Mouse (Mus musculus): Measurements from ENCODE around the gene Samd4b.

The Samd4b gene

DNA sequence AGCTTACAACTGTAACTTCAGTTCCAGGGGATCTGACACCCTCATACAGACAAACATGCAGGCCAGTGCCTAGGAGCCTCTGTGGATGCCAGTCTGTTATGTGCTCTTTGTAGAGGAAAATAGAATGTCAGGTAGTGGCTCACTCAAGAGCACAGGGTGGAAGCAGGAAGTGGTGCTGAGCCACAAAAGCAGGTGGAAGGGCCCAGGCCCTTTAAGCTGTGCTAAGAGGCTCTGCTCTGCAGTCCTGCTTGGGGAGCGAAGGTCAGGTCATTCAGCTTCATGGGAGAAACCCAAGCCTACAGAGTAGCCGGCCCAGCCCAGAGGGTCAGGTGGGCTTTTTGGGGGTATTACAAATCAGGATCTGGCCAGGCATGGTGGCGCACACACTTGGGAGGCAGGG, 242.7 kb downstream of the Samd4b start:
- DNase-seq (ENCODE audit: low spot score): no peak

DNA sequence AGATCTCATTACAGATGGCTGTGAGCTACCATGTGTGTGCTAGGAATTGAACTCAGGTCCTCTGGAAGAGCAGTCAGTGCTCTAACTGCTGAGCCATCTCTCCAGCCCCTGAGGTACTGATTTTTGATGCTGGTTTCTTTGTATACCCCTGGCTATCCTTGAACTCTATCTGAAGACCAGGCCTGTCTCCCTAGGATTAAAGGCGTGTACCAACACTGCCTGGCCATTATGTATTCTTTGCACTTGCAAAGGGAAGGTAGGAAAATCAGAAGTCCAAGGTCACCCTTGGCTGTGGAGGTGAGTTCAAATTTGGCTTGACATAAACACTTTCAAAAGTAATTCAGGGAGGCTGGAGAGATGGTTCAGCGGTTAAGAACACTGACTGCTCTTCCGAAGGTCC, 243.3 kb downstream of the Samd4b start:
- no peak for DNase-seq (ENCODE audit: low spot score)

DNA sequence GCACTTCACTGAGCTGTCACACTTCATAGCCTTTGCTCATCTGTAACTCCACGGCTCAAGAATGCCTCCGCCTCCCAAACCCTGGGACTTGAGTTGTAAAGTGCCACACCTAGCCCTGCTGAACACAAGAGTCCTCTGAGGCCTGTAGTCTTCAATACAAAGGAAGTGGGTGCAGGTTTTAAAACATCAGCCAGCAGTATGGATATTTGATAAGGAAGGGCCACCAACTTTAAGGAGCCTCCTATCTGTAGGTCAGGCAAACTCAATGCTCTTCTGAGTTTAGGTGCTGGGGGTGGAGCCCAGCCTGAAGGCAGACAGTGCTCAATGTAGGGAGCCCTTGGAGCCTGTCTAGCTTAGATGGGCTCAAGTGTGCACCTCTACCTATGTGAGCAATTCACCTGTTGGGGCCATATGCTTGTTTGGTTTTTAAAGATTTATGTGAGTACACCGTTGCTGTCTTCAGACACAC, 243.8 kb downstream of the Samd4b start:
- no peak for DNase-seq (ENCODE audit: low spot score)

DNA sequence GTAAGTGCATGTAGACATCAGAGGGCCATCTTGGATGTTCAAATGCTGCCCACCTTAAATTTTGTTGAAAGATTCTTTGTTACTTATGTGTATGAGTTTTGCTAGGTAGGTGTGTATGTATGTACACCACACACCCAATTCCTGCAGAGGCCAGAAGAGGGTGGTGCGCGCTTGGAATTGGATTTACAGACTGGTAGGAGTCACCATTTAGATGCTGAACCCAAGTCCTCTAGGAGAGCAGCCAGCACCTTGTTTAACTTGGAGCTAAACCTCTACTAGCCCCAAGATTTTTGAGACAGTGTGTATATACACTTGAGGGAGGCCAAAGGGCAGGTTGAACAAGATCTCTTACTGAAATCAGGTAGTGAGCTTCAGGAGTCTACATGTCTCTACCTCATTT, 244.7 kb downstream of the Samd4b start:
- DNase-seq (ENCODE audit: low spot score): no peak

DNA sequence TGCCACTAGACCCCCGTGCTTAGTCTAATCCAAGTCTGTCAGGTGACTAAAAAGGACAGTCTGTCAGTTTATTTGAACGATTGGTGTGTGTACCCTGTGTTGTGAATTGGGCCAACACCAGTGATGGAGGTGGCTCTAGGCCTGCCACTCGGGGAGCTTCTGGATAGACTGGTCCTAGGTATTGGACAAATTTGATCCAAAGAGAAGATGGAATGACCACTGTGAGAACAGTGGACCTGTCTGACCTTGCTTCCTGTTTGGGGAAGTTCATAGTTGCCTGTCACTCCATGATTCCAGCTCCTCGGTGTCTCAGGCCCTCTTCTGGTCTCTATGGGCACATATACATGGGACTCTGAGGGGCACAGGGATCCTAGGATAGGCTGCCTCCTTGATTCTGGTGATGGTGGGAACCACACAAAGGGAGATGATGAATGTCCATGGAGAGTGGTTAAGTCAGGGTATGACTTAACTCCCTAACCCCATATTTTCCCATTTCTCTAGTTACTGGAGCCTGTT, 246.2 kb downstream of the Samd4b start:
- no peak for DNase-seq (ENCODE audit: low spot score)

DNA sequence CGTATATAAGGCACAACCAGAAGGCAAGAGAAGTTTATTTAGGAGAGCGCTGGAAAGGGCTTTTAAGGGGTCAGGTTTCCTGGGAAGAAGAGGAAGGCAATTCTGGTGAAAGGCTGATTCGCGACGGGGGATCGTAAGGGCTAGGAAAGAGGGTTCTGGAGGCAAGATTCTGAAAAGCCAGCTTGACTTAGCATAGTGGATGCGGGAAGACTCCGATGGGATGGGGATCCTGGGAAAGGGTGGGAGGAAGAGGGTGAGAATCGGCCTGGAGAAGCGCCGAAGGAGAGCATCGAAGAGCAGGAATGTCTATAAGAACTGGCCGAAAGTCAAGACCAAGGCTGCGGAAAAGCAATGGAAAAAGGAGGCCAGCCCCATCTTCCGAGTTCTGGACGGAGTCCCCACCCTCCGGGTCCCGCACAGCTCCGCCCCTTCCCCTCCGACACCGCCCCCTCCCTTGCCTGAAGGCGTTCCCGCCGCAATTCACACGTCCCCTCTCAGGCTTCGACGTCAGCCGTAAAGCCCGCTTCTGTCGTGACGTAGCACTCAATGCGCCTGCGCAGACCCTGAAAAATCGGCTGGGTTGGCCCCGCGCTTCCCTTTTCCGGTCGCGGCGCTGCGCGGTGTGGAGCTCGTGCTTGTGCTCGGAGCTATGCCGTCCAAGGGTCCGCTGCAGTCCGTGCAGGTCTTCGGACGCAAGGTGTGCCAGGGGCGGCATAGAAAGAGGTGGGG, 247.6 kb downstream of the Samd4b start, which contains the start of gene Rps16:
Gene Rps16 (plus strand): TSS at position 498 of the 729 bp plus-strand sequence.
- peak; percentile 98 for DNase-seq (ENCODE audit: low spot score)
